In the genomic region with DNA sequence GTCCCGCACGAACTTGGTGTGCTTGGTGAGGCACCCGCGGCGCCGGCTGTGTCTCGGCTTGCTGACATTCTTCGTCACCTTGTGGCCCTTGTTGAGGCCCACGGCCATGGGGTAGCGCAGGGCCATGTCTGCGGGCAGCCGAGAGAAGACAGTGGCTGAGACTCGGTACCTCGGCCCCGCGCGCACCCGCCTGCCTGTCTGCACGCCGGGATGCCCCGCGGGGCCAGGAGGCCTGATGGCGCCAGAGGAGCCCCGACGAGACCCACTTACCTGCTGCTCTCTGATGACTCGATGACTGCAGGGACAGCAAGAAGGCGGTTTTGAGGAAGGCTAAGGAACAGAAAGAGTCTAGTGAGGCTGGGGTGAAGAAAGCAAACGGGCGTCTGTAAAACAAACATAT, we compare ENCODE assay signal across 8 mouse cellular contexts. TPM values are rescaled to one million over a fixed set of nuclear protein-coding genes. Genes with fewer than 3 reads are reported as not detected.
DNase-seq lines count a peak whose midpoint lies in the region; ATAC-seq lines count a peak whose summit lies in the region.
"Not testable (repeated sequence)": the region's sequence is repeated elsewhere in the genome, so short reads cannot be mapped to it uniquely, and the experiment has no call there.
"Had no signal": no experiment of that assay in that cellular context is flagged by ENCODE, and none has a peak within 500 bp of the region (broad histone marks: within the 10 kb centered on the region; RNA-seq: fewer than 3 reads in every experiment).

No protein-coding gene starts in this region.

- peak; percentile 22 for DNase-seq in embryonic facial prominence, embryonic 10.5 days (ENCODE audit: low spot score)

- H3K9me3 ChIP-seq in embryonic facial prominence, embryonic 10.5 days; forebrain, embryonic 13.5 days (replicated peaks); heart, embryonic 15.5 days (replicated peaks); hindbrain, embryonic 15.5 days; kidney, embryonic 15.5 days (replicated peaks); limb, embryonic 15.5 days; neural tube, embryonic 13.5 days: not testable (repeated sequence)

- peaks cover 24% of the 10 kb centered on the region for H3K27me3 ChIP-seq in embryonic facial prominence, embryonic 10.5 days (replicated peaks; ENCODE audit: low read depth, poor library complexity, severe bottlenecking)
- not testable (repeated sequence) for H3K27me3 ChIP-seq in forebrain, embryonic 13.5 days; hindbrain, embryonic 15.5 days; limb, embryonic 15.5 days; neural tube, embryonic 13.5 days
- H3K27me3 ChIP-seq in heart, embryonic 15.5 days = peaks cover 20% of the 10 kb centered on the region
- peaks cover 18% of the 10 kb centered on the region; the same call in 1 of the 2 replicates for H3K27me3 ChIP-seq in kidney, embryonic 15.5 days

- H3K36me3 ChIP-seq in embryonic facial prominence, embryonic 10.5 days (replicated peaks); forebrain, embryonic 13.5 days (ENCODE audit: poor library complexity, severe bottlenecking); heart, embryonic 15.5 days; hindbrain, embryonic 15.5 days; kidney, embryonic 15.5 days; limb, embryonic 15.5 days; neural tube, embryonic 13.5 days: not testable (repeated sequence)

- H3K4me1 ChIP-seq in embryonic facial prominence, embryonic 10.5 days; forebrain, embryonic 13.5 days; heart, embryonic 15.5 days (replicated peaks); hindbrain, embryonic 15.5 days (replicated peaks); kidney, embryonic 15.5 days; limb, embryonic 15.5 days; neural tube, embryonic 13.5 days (replicated peaks): not testable (repeated sequence)

- not testable (repeated sequence) for H3K9ac ChIP-seq in forebrain, embryonic 13.5 days; heart, embryonic 15.5 days; hindbrain, embryonic 15.5 days; kidney, embryonic 15.5 days; limb, embryonic 15.5 days; neural tube, embryonic 13.5 days

- not testable (repeated sequence) for H3K27ac ChIP-seq in embryonic facial prominence, embryonic 10.5 days (replicated peaks); forebrain, embryonic 13.5 days; heart, embryonic 15.5 days; hindbrain, embryonic 15.5 days (replicated peaks); kidney, embryonic 15.5 days; limb, embryonic 15.5 days; neural tube, embryonic 13.5 days (replicated peaks)

- peak overlapping the region; percentile 25; the same call in 1 of the 2 replicates for H3K4me2 ChIP-seq in forebrain, embryonic 13.5 days
- H3K4me2 ChIP-seq in heart, embryonic 15.5 days = peak overlapping the region; percentile 59
- 0 out of 2 replicates have a peak overlapping the region, but pooled peaks have one; percentile 23 for H3K4me2 ChIP-seq in hindbrain, embryonic 15.5 days
- peak overlapping the region; percentile 45 for H3K4me2 ChIP-seq in kidney, embryonic 15.5 days
- 0 out of 2 replicates have a peak overlapping the region, but pooled peaks have one; percentile 33 for H3K4me2 ChIP-seq in limb, embryonic 15.5 days
- 0 out of 2 replicates have a peak overlapping the region, but pooled peaks have one; percentile 20 for H3K4me2 ChIP-seq in neural tube, embryonic 13.5 days

- 29% methylated on average over 26 of the region's 29 CpGs for WGBS in embryonic facial prominence, embryonic 10.5 days
- 59% methylated on average over 26 of the region's 29 CpGs for WGBS in forebrain, embryonic 13.5 days
- 25% methylated on average over 27 of the region's 29 CpGs for WGBS in heart, embryonic 15.5 days
- 34% methylated on average over 21 of the region's 29 CpGs for WGBS in hindbrain, embryonic 15.5 days
- 37% methylated on average over 20 of the region's 29 CpGs for WGBS in kidney, embryonic 15.5 days
- 19% methylated on average over 27 of the region's 29 CpGs for WGBS in limb, embryonic 15.5 days
- WGBS in neural tube, embryonic 13.5 days = 39% methylated on average over 22 of the region's 29 CpGs

- H3K4me3 ChIP-seq in embryonic facial prominence, embryonic 10.5 days = peak overlapping the region; percentile 37; the same call in 1 of the 2 replicates
- not testable (repeated sequence) for H3K4me3 ChIP-seq in forebrain, embryonic 13.5 days; hindbrain, embryonic 15.5 days; neural tube, embryonic 13.5 days
- peak overlapping the region; percentile 25 for H3K4me3 ChIP-seq in heart, embryonic 15.5 days
- H3K4me3 ChIP-seq in kidney, embryonic 15.5 days (replicated peaks) = peak overlapping the region; percentile 24
- H3K4me3 ChIP-seq in limb, embryonic 15.5 days = peak overlapping the region; percentile 19; the same call in 1 of the 2 replicates

- ATAC-seq in forebrain, embryonic 13.5 days; heart, embryonic 15.5 days (replicated peaks; ENCODE audit: insufficient number of reproducible peaks, insufficient read depth, low FRiP score, low read depth); hindbrain, embryonic 15.5 days (ENCODE audit: low FRiP score, low read depth); kidney, embryonic 15.5 days (replicated peaks; ENCODE audit: low FRiP score); limb, embryonic 15.5 days (ENCODE audit: insufficient number of reproducible peaks, low FRiP score, low TSS enrichment, low read depth); neural tube, embryonic 13.5 days (ENCODE audit: low read depth): not testable (repeated sequence)

RNA-seq across cellular contexts. Expression of a gene that starts 18.6 kb away (rescaled TPM):
- 2.3 TPM in 2 replicates for polyA plus RNA-seq in embryonic facial prominence, embryonic 10.5 days (2016; fragmentation: Nextera tagmentation; extraction: Ambion mirVana)
- polyA plus RNA-seq in forebrain, embryonic 13.5 days (2015; fragmentation: Nextera tagmentation; extraction: Ambion mirVana) = 0.85 and 0.94 TPM in 2 replicates
- 0.89 and 1.0 TPM in 2 replicates for polyA plus RNA-seq in heart, embryonic 15.5 days (2015; fragmentation: Nextera tagmentation; extraction: Ambion mirVana)
- polyA plus RNA-seq in hindbrain, embryonic 15.5 days (2015; fragmentation: Nextera tagmentation; extraction: Ambion mirVana) = 1.9 and 2.0 TPM in 2 replicates
- 1.1 and 1.6 TPM in 2 replicates for polyA plus RNA-seq in kidney, embryonic 15.5 days (2015; fragmentation: Nextera tagmentation; extraction: Ambion mirVana)
- 0.56 and 0.68 TPM in 2 replicates for polyA plus RNA-seq in limb, embryonic 15.5 days (2015; fragmentation: Nextera tagmentation; extraction: Ambion mirVana)
- polyA plus RNA-seq in neural tube, embryonic 13.5 days (2015; fragmentation: Nextera tagmentation; extraction: Ambion mirVana) = 1.2 and 2.7 TPM in 2 replicates
- polyA plus RNA-seq: erythroblast, embryonic 14.5 days had no signal

RNA-seq across cellular contexts. Expression of a gene that starts 32.6 kb away (rescaled TPM):
- 27.4 and 32.6 TPM in 2 replicates for polyA plus RNA-seq in embryonic facial prominence, embryonic 10.5 days (2016; fragmentation: Nextera tagmentation; extraction: Ambion mirVana)
- 14.8 and 16.6 TPM in 2 replicates for polyA plus RNA-seq in forebrain, embryonic 13.5 days (2015; fragmentation: Nextera tagmentation; extraction: Ambion mirVana)
- 6.6 and 9.2 TPM in 2 replicates for polyA plus RNA-seq in heart, embryonic 15.5 days (2015; fragmentation: Nextera tagmentation; extraction: Ambion mirVana)
- 7.4 and 8.4 TPM in 2 replicates for polyA plus RNA-seq in hindbrain, embryonic 15.5 days (2015; fragmentation: Nextera tagmentation; extraction: Ambion mirVana)
- 18.9 and 19.1 TPM in 2 replicates for polyA plus RNA-seq in kidney, embryonic 15.5 days (2015; fragmentation: Nextera tagmentation; extraction: Ambion mirVana)
- 13.2 and 13.3 TPM in 2 replicates for polyA plus RNA-seq in limb, embryonic 15.5 days (2015; fragmentation: Nextera tagmentation; extraction: Ambion mirVana)
- polyA plus RNA-seq in neural tube, embryonic 13.5 days (2015; fragmentation: Nextera tagmentation; extraction: Ambion mirVana) = 6.5 and 8.3 TPM in 2 replicates
- polyA plus RNA-seq: erythroblast, embryonic 14.5 days had no signal

RNA-seq across cellular contexts. Expression of a gene that starts 32.7 kb away (rescaled TPM):
- 39.7 and 41.7 TPM in 2 replicates for polyA plus RNA-seq in embryonic facial prominence, embryonic 10.5 days (2016; fragmentation: Nextera tagmentation; extraction: Ambion mirVana)
- 31.7 and 32.6 TPM in 2 replicates for polyA plus RNA-seq in forebrain, embryonic 13.5 days (2015; fragmentation: Nextera tagmentation; extraction: Ambion mirVana)
- 17.9 and 21.9 TPM in 2 replicates for polyA plus RNA-seq in heart, embryonic 15.5 days (2015; fragmentation: Nextera tagmentation; extraction: Ambion mirVana)
- 27.4 and 32.8 TPM in 2 replicates for polyA plus RNA-seq in hindbrain, embryonic 15.5 days (2015; fragmentation: Nextera tagmentation; extraction: Ambion mirVana)
- 38.1 and 39.8 TPM in 2 replicates for polyA plus RNA-seq in kidney, embryonic 15.5 days (2015; fragmentation: Nextera tagmentation; extraction: Ambion mirVana)
- 36.8 and 37.3 TPM in 2 replicates for polyA plus RNA-seq in limb, embryonic 15.5 days (2015; fragmentation: Nextera tagmentation; extraction: Ambion mirVana)
- polyA plus RNA-seq in neural tube, embryonic 13.5 days (2015; fragmentation: Nextera tagmentation; extraction: Ambion mirVana) = 26.5 and 33.0 TPM in 2 replicates

RNA-seq across cellular contexts. Expression of a gene that starts 37.1 kb away (rescaled TPM):
- polyA plus RNA-seq in embryonic facial prominence, embryonic 10.5 days (2016; fragmentation: Nextera tagmentation; extraction: Ambion mirVana) = 2.7 and 3.0 TPM in 2 replicates
- polyA plus RNA-seq in forebrain, embryonic 13.5 days (2015; fragmentation: Nextera tagmentation; extraction: Ambion mirVana) = 12.8 TPM in 2 replicates
- polyA plus RNA-seq in heart, embryonic 15.5 days (2015; fragmentation: Nextera tagmentation; extraction: Ambion mirVana) = 0.42 and 0.60 TPM in 2 replicates
- 5.2 and 5.4 TPM in 2 replicates for polyA plus RNA-seq in hindbrain, embryonic 15.5 days (2015; fragmentation: Nextera tagmentation; extraction: Ambion mirVana)
- 1.7 TPM in 2 replicates for polyA plus RNA-seq in kidney, embryonic 15.5 days (2015; fragmentation: Nextera tagmentation; extraction: Ambion mirVana)
- polyA plus RNA-seq in limb, embryonic 15.5 days (2015; fragmentation: Nextera tagmentation; extraction: Ambion mirVana) = 0.22 and 0.24 TPM in 2 replicates
- polyA plus RNA-seq in neural tube, embryonic 13.5 days (2015; fragmentation: Nextera tagmentation; extraction: Ambion mirVana) = 7.7 and 8.1 TPM in 2 replicates
- polyA plus RNA-seq: erythroblast, embryonic 14.5 days had no signal
